Mouse (Mus musculus): Measurements from ENCODE around the gene H2al2a.

DNA sequence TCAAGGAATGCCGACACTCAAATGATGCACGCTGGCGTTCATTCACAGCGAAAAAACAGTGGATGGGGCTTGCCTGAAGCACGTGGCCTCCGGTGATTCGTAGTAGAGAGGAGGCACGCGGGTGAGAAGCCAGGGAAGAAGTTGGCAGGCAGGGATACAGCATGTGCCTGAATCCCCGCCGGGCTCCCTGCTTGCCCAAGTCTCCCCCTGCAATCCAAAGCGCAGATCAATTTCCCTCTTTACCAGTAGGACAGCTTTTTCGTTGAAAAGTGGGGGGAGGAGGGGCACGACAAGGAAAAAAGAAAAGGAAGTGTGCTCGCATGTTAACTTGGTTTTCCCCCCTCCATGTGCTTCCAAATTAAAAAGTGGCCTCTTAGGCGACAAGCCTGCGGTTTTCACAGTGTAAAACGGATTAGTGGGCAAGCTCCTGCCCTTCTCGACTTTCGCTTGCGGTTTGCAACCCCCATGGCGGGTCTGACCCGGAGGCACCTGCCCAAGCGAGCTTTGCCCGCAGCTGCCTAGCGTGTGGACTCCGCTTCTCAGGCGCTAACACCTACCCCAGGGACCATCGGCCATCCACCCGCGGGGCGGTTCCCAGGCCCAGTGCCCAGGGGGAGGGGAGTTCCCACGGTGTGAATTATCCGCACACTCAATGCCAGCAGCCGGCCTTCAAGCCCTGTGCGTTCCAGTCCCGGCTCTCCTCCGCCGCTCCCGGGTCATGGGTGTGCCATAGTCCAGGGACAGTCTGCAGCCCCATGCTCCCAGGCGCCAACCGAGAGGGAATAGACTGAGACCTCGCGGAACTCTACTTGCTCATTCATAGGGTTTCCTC lies 29.6 kb upstream of the H2al2a start:
- no peak for TF ChIP-seq POLR2A (IDR thresholded peaks at IDR 0.05; ENCODE audit: insufficient read depth, low read length)
- TF ChIP-seq CTCF (IDR thresholded peaks at IDR 0.05; ENCODE audit: low read depth, low read length) = no peak

All from ES-Bruce4 (cell line).